Mouse (Mus musculus) G1E (cell line): ENCODE data around the gene Thsd7a.

Source experiments
- CTCF ChIP-seq: IDR thresholded peaks from 2 replicates; pipeline ENCODE4 v1.5.1; 2012; ENCODE audit warnings: low read depth, low read length, inconsistent platforms, mixed read lengths
- TAL1 ChIP-seq: conservative IDR thresholded peaks from 2 replicates; pipeline ENCODE4 v1.6.1; 2012; ENCODE audit warnings: low read depth, low read length, inconsistent platforms, mixed read lengths

DNA sequence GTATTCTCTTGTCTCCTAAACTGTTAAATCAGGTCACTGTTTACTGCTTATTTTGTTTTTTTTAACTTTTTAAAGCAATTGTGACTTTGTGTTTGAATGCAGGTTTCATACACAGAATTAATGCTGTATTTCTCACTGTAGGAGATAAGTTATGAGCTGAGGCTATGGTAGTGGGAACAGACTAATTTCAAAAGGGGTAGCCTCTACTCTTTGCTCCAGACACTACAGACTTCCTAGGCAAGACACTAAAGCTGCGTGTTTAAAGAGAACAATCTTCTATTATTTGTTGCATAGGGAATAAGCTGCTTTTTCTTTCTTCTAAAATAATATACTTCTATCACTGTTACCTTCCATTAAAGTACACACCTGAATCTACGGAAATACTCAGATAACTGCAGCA is 368.5 kb downstream of the Thsd7a start:
- no peak for TF ChIP-seq CTCF
- TF ChIP-seq TAL1: no peak
